Mouse (Mus musculus): ENCODE results near the gene Fhod1.
"Not testable (repeated sequence)": the region's sequence is repeated elsewhere in the genome, so short reads cannot be mapped to it uniquely, and the experiment has no call there.

The Fhod1 gene

GRCm38 (mm10) chr8:105295895-105296573, 51.7 kb downstream of the Fhod1 start, which contains the start of gene Exoc3l:
Gene Exoc3l, minus strand, starts transcription at chr8:105296101.
- in situ Hi-C loops (cut with MseI, MboI): no loop called here

- in situ Hi-C loops (cut with MseI, MboI): no loop called here
Measured at GRCm38 (mm10) chr8:105295256-105295655, 52.5 kb downstream of the Fhod1 start.

GRCm38 (mm10) chr8:105294776-105295175, 53.0 kb downstream of the Fhod1 start:
- in situ Hi-C loops (cut with MseI, MboI): no loop called here

GRCm38 (mm10) chr8:105293405-105293804, 54.3 kb downstream of the Fhod1 start:
- in situ Hi-C loops (cut with MseI, MboI): no loop called here

- in situ Hi-C loops (cut with MseI, MboI): no loop called here
Measured at GRCm38 (mm10) chr8:105292471-105292870, 55.3 kb downstream of the Fhod1 start.

GRCm38 (mm10) chr8:105291802-105292201, 56.0 kb downstream of the Fhod1 start:
- in situ Hi-C loops (cut with MseI, MboI): not testable (repeated sequence)

GRCm38 (mm10) chr8:105291364-105291763, 56.4 kb downstream of the Fhod1 start:
- in situ Hi-C loops (cut with MseI, MboI): not testable (repeated sequence)

GRCm38 (mm10) chr8:105290554-105291314, 57.0 kb downstream of the Fhod1 start:
- in situ Hi-C loops (cut with MseI, MboI): no loop called here

- in situ Hi-C loops (cut with MseI, MboI): no loop called here
Measured at GRCm38 (mm10) chr8:105289805-105290460, 57.8 kb downstream of the Fhod1 start, which contains the start of gene 4931428F04Rik. Gene 4931428F04Rik, minus strand, starts transcription at chr8:105289864.

GRCm38 (mm10) chr8:105288958-105289732, 58.6 kb downstream of the Fhod1 start:
- in situ Hi-C loops (cut with MseI, MboI): no loop called here

GRCm38 (mm10) chr8:105288231-105288630, 59.5 kb downstream of the Fhod1 start:
- in situ Hi-C loops (cut with MseI, MboI): no loop called here

- in situ Hi-C loops (cut with MseI, MboI): no loop called here
Measured at GRCm38 (mm10) chr8:105286907-105287306, 60.8 kb downstream of the Fhod1 start.

- in situ Hi-C loops (cut with MseI, MboI): no loop called here
Measured at GRCm38 (mm10) chr8:105285514-105285913, 62.2 kb downstream of the Fhod1 start.

GRCm38 (mm10) chr8:105283074-105283473, 64.7 kb downstream of the Fhod1 start:
- in situ Hi-C loops (cut with MseI, MboI): no loop called here

- in situ Hi-C loops (cut with MseI, MboI): no loop called here
Measured at GRCm38 (mm10) chr8:105282239-105282638, 65.5 kb downstream of the Fhod1 start.

GRCm38 (mm10) chr8:105281821-105282220, 65.9 kb downstream of the Fhod1 start:
- in situ Hi-C loops (cut with MseI, MboI): no loop called here

GRCm38 (mm10) chr8:105280567-105280966, 67.2 kb downstream of the Fhod1 start:
- in situ Hi-C loops (cut with MseI, MboI): no loop called here
